Mouse (Mus musculus): ENCODE results near the gene 4921501E09Rik. TPM values are rescaled to one million over a fixed set of nuclear protein-coding genes. Genes with fewer than 3 reads are reported as not detected.

The 4921501E09Rik gene
- not detected in 2 replicates for polyA plus RNA-seq (2015; fragmentation: Nextera tagmentation; extraction: Ambion mirVana)

GRCm38 (mm10) chr17:33067958-33068357 is at the start of gene 4921501E09Rik:
TSS of gene 4921501E09Rik (minus strand) at chr17:33068058.

GRCm38 (mm10) chr17:33089220-33089949 is 21.5 kb upstream of the 4921501E09Rik start, which contains the start of gene Zfp563:
TSS of gene Zfp563 (plus strand) at chr17:33089310.

GRCm38 (mm10) chr17:33032900-33033891 is 34.7 kb downstream of the 4921501E09Rik start, which contains the start of gene Zfp763:
TSS of gene Zfp763 (minus strand) at chr17:33033402.

Other genes starting within 250 kb of the 4921501E09Rik start
- 10.5 and 10.8 TPM in 2 replicates for gene Zfp799, start 237.8 kb downstream of the 4921501E09Rik start, polyA plus RNA-seq (2015; fragmentation: Nextera tagmentation; extraction: Ambion mirVana)
- gene Zfp870, start 176.4 kb downstream of the 4921501E09Rik start, polyA plus RNA-seq (2015; fragmentation: Nextera tagmentation; extraction: Ambion mirVana) = 4.1 and 7.3 TPM in 2 replicates
- 0.48 and 0.51 TPM in 2 replicates for gene Cyp4f14, start 150.7 kb downstream of the 4921501E09Rik start, polyA plus RNA-seq (2015; fragmentation: Nextera tagmentation; extraction: Ambion mirVana)
- gene Cyp4f13, start 120.7 kb downstream of the 4921501E09Rik start, polyA plus RNA-seq (2015; fragmentation: Nextera tagmentation; extraction: Ambion mirVana) = 10.5 and 11.3 TPM in 2 replicates
- 5.2 and 5.9 TPM in 2 replicates for gene Zfp472, start 102.2 kb downstream of the 4921501E09Rik start, polyA plus RNA-seq (2015; fragmentation: Nextera tagmentation; extraction: Ambion mirVana)
- gene Zfp952, start 74.9 kb downstream of the 4921501E09Rik start, polyA plus RNA-seq (2015; fragmentation: Nextera tagmentation; extraction: Ambion mirVana) = 11.7 and 13.2 TPM in 2 replicates
- 15.2 and 18.3 TPM in 2 replicates for gene Zfp763, start 34.7 kb downstream of the 4921501E09Rik start, polyA plus RNA-seq (2015; fragmentation: Nextera tagmentation; extraction: Ambion mirVana)
- 14.7 and 17.0 TPM in 2 replicates for gene Zfp563, start 21.3 kb upstream of the 4921501E09Rik start, polyA plus RNA-seq (2015; fragmentation: Nextera tagmentation; extraction: Ambion mirVana)
- gene Morc2b, start 71.6 kb upstream of the 4921501E09Rik start, polyA plus RNA-seq (2015; fragmentation: Nextera tagmentation; extraction: Ambion mirVana) = 0.57 and 0.78 TPM in 2 replicates
- 0.04 and 0.06 TPM in 2 replicates for gene Olfr55, start 100.4 kb upstream of the 4921501E09Rik start, polyA plus RNA-seq (2015; fragmentation: Nextera tagmentation; extraction: Ambion mirVana)
- gene Olfr239, start 123.2 kb upstream of the 4921501E09Rik start, polyA plus RNA-seq (2015; fragmentation: Nextera tagmentation; extraction: Ambion mirVana) = not detected in 2 replicates
- gene Olfr1564, start 153.6 kb upstream of the 4921501E09Rik start, polyA plus RNA-seq (2015; fragmentation: Nextera tagmentation; extraction: Ambion mirVana) = 0.09 TPM in 1 of 2 replicates, not detected in the other
- gene Zfp955a, start 187.1 kb upstream of the 4921501E09Rik start, polyA plus RNA-seq (2015; fragmentation: Nextera tagmentation; extraction: Ambion mirVana) = 15.8 and 17.3 TPM in 2 replicates
- gene Olfr63, start 196.6 kb upstream of the 4921501E09Rik start, polyA plus RNA-seq (2015; fragmentation: Nextera tagmentation; extraction: Ambion mirVana) = 0.04 TPM in 1 of 2 replicates, not detected in the other
- gene Zfp955b, start 221.5 kb upstream of the 4921501E09Rik start, polyA plus RNA-seq (2015; fragmentation: Nextera tagmentation; extraction: Ambion mirVana) = 16.7 and 18.2 TPM in 2 replicates

Measured in neural tube, postnatal 0 days (tissue).